ENCODE assay signal across 30 mouse cellular contexts in the genomic region with DNA sequence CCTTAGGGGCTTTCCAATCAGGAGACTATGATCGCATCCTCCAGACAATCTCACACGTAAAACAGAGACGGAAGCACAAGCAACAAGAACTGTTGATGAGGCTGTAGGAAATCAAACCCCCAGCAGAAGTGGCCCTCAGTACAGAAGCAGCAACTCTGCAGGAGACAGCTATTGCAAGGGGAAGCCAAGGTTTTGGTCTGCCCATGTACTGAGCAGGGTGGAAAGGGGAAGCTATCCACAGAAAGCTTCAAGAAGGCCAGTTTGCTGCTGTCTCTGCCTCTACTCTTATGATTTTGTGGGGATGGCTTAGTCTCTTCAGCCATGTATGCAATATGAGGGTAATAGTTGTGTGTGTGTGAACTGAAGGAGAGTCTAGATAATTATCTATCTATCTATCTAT.
"Had no signal": no experiment of that assay in that cellular context is flagged by ENCODE, and none has a peak within 500 bp of the region (broad histone marks: within the 10 kb centered on the region; RNA-seq: fewer than 3 reads in every experiment).

No protein-coding gene starts in this region.

- H3K36me3 ChIP-seq: heart, embryonic 10.5 days; heart, embryonic 12.5 days; heart, embryonic 13.5 days; heart, embryonic 15.5 days; hindbrain, embryonic 10.5 days; hindbrain, embryonic 12.5 days; hindbrain, embryonic 13.5 days; hindbrain, embryonic 15.5 days; intestine, embryonic 15.5 days; kidney, embryonic 15.5 days had no signal

- H3K4me3 ChIP-seq: heart, embryonic 10.5 days; heart, embryonic 12.5 days; hindbrain, embryonic 10.5 days; hindbrain, embryonic 12.5 days; hindbrain, embryonic 13.5 days; hindbrain, embryonic 15.5 days; intestine, embryonic 15.5 days; kidney, embryonic 15.5 days; layer of hippocampus, adult 2 months had no signal

- H3K4me1 ChIP-seq: heart, embryonic 10.5 days; heart, embryonic 12.5 days; heart, embryonic 13.5 days; heart, embryonic 15.5 days; hindbrain, embryonic 10.5 days; hindbrain, embryonic 12.5 days; hindbrain, embryonic 15.5 days; intestine, embryonic 15.5 days had no signal

- DNase-seq: heart, postnatal 10 days; heart, postnatal 14 days; heart, postnatal 36 days; heart, postnatal 4 days; kidney, adult 11 months; kidney, adult 18-20 months; kidney, adult 2 months; kidney, adult 8-10 months; kidney, adult 9 months; kidney, postnatal 14 days; kidney, postnatal 25 days; layer of hippocampus, adult 9-11 months; layer of hippocampus, postnatal 36 days had no signal

- ATAC-seq: hindbrain, postnatal 0 days; inflammation-experienced regulatory T-cells, adult 6 months; intestine, embryonic 15.5 days; intestine, embryonic 16.5 days; intestine, postnatal 0 days had no signal

- H3K27ac ChIP-seq: heart, embryonic 10.5 days; heart, embryonic 13.5 days; heart, embryonic 15.5 days; hindbrain, embryonic 10.5 days; hindbrain, embryonic 12.5 days; hindbrain, embryonic 14.5 days; hindbrain, embryonic 15.5 days; hindbrain, postnatal 0 days; intestine, embryonic 15.5 days; kidney, embryonic 15.5 days; kidney, postnatal 0 days; layer of hippocampus, adult 2 months had no signal

- H3K9me3 ChIP-seq: heart, embryonic 10.5 days; heart, embryonic 12.5 days; heart, embryonic 13.5 days; heart, embryonic 15.5 days; hindbrain, embryonic 10.5 days; hindbrain, embryonic 12.5 days; hindbrain, embryonic 13.5 days; hindbrain, embryonic 15.5 days; intestine, embryonic 15.5 days; kidney, embryonic 15.5 days had no signal

- H3K27me3 ChIP-seq: heart, embryonic 15.5 days; hindbrain, embryonic 12.5 days; hindbrain, embryonic 13.5 days; hindbrain, embryonic 15.5 days; intestine, embryonic 15.5 days had no signal
